Mouse (Mus musculus) lung, adult 2 months (tissue): ENCODE measurements around the gene Grik1.

Source experiments
- CTCF ChIP-seq: fragments of 200-500 bp; IDR thresholded peaks from 2 replicates; pipeline ENCODE4 v1.5.1; 2011; ENCODE audit warnings: mild to moderate bottlenecking, low read length, control low read depth; ENCODE audit not compliant: insufficient read depth
- POLR2A ChIP-seq: fragments of 200-500 bp; IDR thresholded peaks from 2 replicates; pipeline ENCODE4 v1.6.1; 2011; ENCODE audit warnings: low read depth, mild to moderate bottlenecking, control low read depth, low read length, borderline replicate concordance; ENCODE audit errors: extremely low read depth

- TF ChIP-seq CTCF = no peak
- TF ChIP-seq POLR2A = no peak
Observed at GRCm38 (mm10) chr16:87957449-87957848, 332.6 kb downstream of the Grik1 start.
